Mouse (Mus musculus): Measurements from ENCODE around the gene Cyp4f18. TPM values are rescaled to one million over a fixed set of nuclear protein-coding genes. Genes with fewer than 3 reads are reported as not detected.
A peak's percentile ranks its signal among the peaks of the same experiment; 100 is the strongest.
"Not testable (repeated sequence)": the region's sequence is repeated elsewhere in the genome, so short reads cannot be mapped to it uniquely, and the experiment has no call there.

Gene Cyp4f18
- total RNA-seq (2021), result not detected

DNA sequence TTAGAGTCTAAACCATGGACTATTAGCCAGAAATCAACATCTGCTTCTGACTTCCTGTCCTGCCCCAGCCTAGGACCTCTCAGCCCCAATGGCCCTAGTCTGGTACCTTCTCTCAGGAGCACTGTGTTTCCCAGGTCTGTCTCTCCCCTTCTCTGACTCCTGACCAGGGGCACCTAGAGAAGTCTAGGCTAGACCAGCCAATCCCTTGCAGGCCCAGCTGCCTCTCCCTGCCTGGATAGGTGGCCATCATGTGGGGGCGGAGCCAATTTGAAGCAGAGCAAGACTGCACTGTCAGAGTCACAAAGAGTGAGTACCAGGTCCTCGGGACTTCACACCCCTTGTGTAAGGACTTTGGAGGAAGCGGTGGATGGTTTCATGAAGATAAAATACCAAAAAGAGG is at the start of gene Cyp4f18:
Cyp4f18 (minus strand) TSS at position 154 of the 400 bp plus-strand sequence.
- no peak for DNase-seq (ENCODE audit: low spot score in 2 of 2)
- intact Hi-C loops (cut with DNase I), result no loop called here

DNA sequence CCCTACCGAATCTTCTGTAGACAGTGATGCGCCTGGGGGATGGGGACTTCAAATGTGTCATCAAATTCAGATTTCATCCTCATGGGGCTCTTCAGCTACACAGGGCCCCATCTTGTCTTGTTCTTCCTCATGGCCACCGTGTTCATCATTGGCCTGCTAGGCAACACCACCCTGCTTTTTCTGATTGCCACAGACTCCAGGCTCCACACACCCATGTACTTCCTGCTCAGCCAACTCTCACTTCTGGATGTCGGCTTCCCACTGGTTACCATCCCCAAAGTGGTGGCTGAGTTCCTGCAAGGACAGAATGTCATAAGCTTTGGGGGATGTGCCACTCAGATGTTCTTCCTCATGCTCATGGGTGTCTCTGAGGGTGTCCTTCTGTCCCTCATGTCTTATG is 48.2 kb upstream of the Cyp4f18 start:
- intact Hi-C loops (cut with DNase I); DNase-seq (ENCODE audit: low spot score in 2 of 2): not testable (repeated sequence)

- intact Hi-C loops (cut with DNase I), result loop anchor here (1.0 kb wide), 1 partner anchor 41 kb away; no protein-coding TSS in a partner anchor
These were observed 45.2 kb upstream of the Cyp4f18 start for GRCm38 (mm10) chr8:72054633-72055032.

GRCm38 (mm10) chr8:72042493-72042892 is 33.1 kb upstream of the Cyp4f18 start:
- intact Hi-C loops (cut with DNase I), result no loop called here
- DNase-seq (ENCODE audit: low spot score in 2 of 2), result no peak

More at GRCm38 (mm10) chr8:72054633-72055032, 45.2 kb upstream of the Cyp4f18 start:
- not testable (repeated sequence) for DNase-seq (ENCODE audit: low spot score in 2 of 2)

DNA sequence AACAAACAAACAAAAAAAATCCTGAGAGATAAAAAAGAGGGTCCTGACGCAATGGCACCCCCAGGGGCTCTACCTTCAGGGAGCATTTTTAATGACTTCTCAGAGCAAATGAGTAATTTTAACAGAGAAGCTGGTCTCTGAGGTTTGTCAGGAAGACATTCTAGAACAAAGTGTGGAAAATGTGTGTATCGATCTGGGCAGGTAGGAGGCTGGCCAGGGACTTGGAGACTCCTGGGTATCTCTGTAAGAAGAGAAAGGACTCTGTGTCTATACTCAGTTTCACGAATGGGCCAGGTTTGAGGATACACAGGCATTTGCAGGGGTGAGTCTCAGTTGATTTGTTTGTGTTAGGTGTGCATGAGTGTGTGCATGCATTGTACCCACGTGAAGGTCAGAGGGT is 31.5 kb upstream of the Cyp4f18 start, which contains the start of gene Olfr372:
Olfr372 (plus strand) TSS at position 301 of the 400 bp plus-strand sequence.
- DNase-seq (ENCODE audit: low spot score in 2 of 2), result not testable (repeated sequence)
- intact Hi-C loops (cut with DNase I), result loop anchor here (2.0 kb wide), 1 partner anchor 44 kb away; no protein-coding TSS in a partner anchor

- intact Hi-C loops (cut with DNase I), result loop anchor here (10.0 kb wide), 1 partner anchor 268 kb away; no protein-coding TSS in a partner anchor
These were observed 23.5 kb upstream of the Cyp4f18 start for GRCm38 (mm10) chr8:72032926-72033325.

GRCm38 (mm10) chr8:72024886-72025285 is 15.5 kb upstream of the Cyp4f18 start:
- intact Hi-C loops (cut with DNase I); DNase-seq (ENCODE audit: low spot score in 2 of 2): not testable (repeated sequence)

More at GRCm38 (mm10) chr8:72032926-72033325, 23.5 kb upstream of the Cyp4f18 start:
- peak; percentile 17 to 28 for DNase-seq (ENCODE audit: low spot score in 2 of 2)

DNA sequence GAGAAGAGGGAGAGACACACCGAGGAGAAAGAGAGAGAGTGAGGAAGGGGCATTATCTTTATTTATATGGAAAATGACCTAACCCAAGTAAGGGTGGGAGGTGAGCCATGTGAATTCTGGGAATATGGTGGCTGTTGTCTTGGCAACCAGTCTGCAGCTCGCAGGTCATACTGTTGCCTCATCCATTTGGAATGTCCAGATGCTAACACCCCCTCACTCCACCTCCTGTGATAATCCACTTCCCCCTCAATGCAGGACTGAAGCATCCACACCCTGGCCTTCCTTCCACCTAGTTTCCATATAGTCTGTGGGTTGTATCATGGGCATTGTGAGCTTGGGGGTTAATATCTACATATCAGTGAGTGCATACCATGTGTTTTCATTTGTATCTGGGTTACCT is 10.4 kb upstream of the Cyp4f18 start:
- DNase-seq (ENCODE audit: low spot score in 2 of 2), result no peak
- intact Hi-C loops (cut with DNase I), result no loop called here

DNA sequence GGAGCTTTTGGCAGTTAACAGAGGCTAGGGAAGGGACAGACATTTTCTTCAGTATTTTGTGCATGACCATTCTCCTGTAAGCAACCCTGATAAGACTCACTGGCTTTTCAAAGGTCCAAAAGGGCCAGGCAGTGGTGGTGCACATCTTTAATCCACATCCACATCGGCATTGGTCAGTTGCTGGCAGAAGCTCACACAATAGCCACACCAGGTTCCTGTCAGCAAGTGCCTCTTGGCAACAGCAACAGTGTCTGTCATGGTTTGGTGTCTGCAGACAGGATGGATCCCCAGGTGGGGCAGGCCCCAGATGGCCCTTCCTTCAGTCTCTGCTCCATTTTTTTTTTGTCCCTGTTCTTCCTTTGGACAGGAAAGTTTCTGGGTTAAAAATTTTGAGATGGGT is 9.6 kb upstream of the Cyp4f18 start:
- intact Hi-C loops (cut with DNase I); DNase-seq (ENCODE audit: low spot score in 2 of 2): not testable (repeated sequence)

DNA sequence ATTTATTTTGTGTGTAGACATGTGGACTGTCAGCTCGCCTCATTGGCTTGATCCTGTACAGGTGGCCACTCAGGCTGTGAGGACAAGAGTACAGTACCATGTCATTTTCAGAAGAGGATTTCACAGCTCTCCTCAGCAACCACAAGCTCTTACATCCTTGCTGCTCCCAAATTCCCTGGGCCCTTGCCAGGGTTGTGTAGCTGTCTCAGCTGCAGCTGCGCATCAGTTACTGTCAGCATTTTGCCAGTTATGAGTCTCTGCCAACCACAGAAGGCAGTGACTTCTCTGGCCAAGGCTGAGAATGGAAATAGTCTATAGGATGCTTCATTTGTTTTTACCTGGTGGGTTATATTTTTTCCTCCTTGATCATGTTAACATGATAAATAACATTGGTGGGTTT is 8.7 kb upstream of the Cyp4f18 start:
- intact Hi-C loops (cut with DNase I), result no loop called here
- DNase-seq (ENCODE audit: low spot score in 2 of 2), result no peak

DNA sequence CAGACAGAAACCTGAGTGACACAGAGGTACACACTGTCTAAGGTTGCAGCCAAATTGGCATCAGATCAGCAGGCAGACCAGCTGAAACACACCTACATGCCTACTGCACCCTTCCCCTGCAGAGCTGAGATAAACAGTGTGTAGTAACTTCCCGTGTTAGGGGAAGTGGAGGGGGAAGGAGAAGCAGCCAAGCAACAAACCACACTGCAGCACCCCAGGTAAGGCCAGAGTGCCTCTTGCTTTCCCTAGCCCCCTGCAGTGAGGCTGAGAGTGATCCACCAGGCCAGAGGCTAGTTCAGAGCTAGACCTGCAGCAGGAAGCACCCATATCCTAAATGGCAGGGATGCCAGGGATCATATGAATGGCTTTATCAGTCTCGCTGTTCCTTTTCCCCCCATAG is 7.9 kb upstream of the Cyp4f18 start:
- DNase-seq (ENCODE audit: low spot score in 2 of 2); intact Hi-C loops (cut with DNase I): not testable (repeated sequence)

- intact Hi-C loops (cut with DNase I); DNase-seq (ENCODE audit: low spot score in 2 of 2): not testable (repeated sequence)
These were observed 4.2 kb upstream of the Cyp4f18 start for GRCm38 (mm10) chr8:72013506-72014228.

GRCm38 (mm10) chr8:72008134-72008641 is 1.2 kb downstream of the Cyp4f18 start:
- DNase-seq (ENCODE audit: low spot score in 2 of 2), result no peak
- intact Hi-C loops (cut with DNase I), result no loop called here

GRCm38 (mm10) chr8:72006763-72007162 is 2.7 kb downstream of the Cyp4f18 start:
- intact Hi-C loops (cut with DNase I), result no loop called here
- DNase-seq (ENCODE audit: low spot score in 2 of 2), result no peak

GRCm38 (mm10) chr8:72005912-72006311 is 3.5 kb downstream of the Cyp4f18 start:
- intact Hi-C loops (cut with DNase I), result no loop called here
- no peak for DNase-seq (ENCODE audit: low spot score in 2 of 2)

- no peak for DNase-seq (ENCODE audit: low spot score in 2 of 2)
- intact Hi-C loops (cut with DNase I), result loop anchor here (2.0 kb wide), 1 partner anchor 92 kb away; no protein-coding TSS in a partner anchor
These were observed 6.5 kb downstream of the Cyp4f18 start for GRCm38 (mm10) chr8:72002942-72003341.

DNA sequence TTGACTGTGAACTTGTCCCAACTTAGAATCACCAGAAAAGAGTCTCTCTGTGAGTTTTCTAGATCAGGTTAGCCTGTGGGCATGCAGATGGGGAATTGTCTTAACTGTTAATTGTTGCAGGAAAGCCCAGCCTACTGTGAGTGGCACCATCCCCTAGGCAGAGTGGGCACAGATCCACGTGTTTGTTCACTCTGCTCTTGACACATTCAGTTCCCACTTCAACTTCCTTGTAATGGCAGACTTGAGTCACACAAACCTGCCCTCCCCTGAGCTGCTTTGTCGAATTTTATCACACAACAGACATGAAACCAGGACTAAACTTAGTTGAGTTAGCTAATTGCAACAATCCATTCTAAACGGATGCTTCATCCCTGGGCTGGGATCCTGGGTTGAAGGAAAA is 9.2 kb downstream of the Cyp4f18 start:
- intact Hi-C loops (cut with DNase I), result no loop called here

GRCm38 (mm10) chr8:71999434-71999833 is 10.0 kb downstream of the Cyp4f18 start:
- no peak for DNase-seq (ENCODE audit: low spot score in 2 of 2)
- intact Hi-C loops (cut with DNase I), result no loop called here

More for the DNA sequence above, 9.2 kb downstream of the Cyp4f18 start:
- no peak for DNase-seq (ENCODE audit: low spot score in 2 of 2)

GRCm38 (mm10) chr8:71988867-71989599 is 20.4 kb downstream of the Cyp4f18 start:
- intact Hi-C loops (cut with DNase I), result no loop called here
- no peak for DNase-seq (ENCODE audit: low spot score in 2 of 2)

All from left cerebral cortex, postnatal 36 days (tissue).